Mouse (Mus musculus) G1E (cell line): ENCODE data around the gene Apobec3. TPM values are rescaled to one million over a fixed set of nuclear protein-coding genes. Genes with fewer than 3 reads are reported as not detected.

Experiments used
- ATAC-seq: 2 replicates; pipeline ENCODE4 v1.8.0; 2016; ENCODE audit warnings: mild to moderate bottlenecking; ENCODE audit not compliant: insufficient number of reproducible peaks, poor library complexity, low FRiP score, severe bottlenecking; ENCODE audit errors: extremely low read depth
- DNase-seq: peaks from one replicate; pipeline ENCODE4 v3.0.0; 2012; ENCODE audit warnings: low spot score
- H3K27me3 ChIP-seq: 2 replicates; pipeline ENCODE4 v1.6.1; 2012; ENCODE audit warnings: mild to moderate bottlenecking, low read length, inconsistent platforms; ENCODE audit not compliant: insufficient read depth
- H3K36me3 ChIP-seq: replicated peaks from 2 replicates; pipeline ENCODE3; 2012; ENCODE audit warnings: mild to moderate bottlenecking, inconsistent platforms
- H3K4me1 ChIP-seq: 2 replicates; pipeline ENCODE4 v1.6.1; 2012; ENCODE audit warnings: low read depth, low read length, inconsistent platforms, mixed read lengths; ENCODE audit not compliant: insufficient read depth
- H3K4me3 ChIP-seq: 2 replicates; pipeline ENCODE4 v1.5.1; 2012; ENCODE audit warnings: low read depth, mild to moderate bottlenecking, inconsistent platforms, low read length, moderate library complexity, mixed read lengths
- H3K9me3 ChIP-seq: replicated peaks from 2 replicates; pipeline ENCODE4 v1.6.1; 2012; ENCODE audit warnings: inconsistent platforms
- CTCF ChIP-seq: IDR thresholded peaks from 2 replicates; pipeline ENCODE4 v1.5.1; 2012; ENCODE audit warnings: low read depth, low read length, inconsistent platforms, mixed read lengths
- GATA1 ChIP-seq: IDR thresholded peaks from 2 replicates; pipeline ENCODE4 v1.6.1; 2012; ENCODE audit warnings: borderline replicate concordance, low read length, inconsistent platforms, mixed read lengths
- GATA2 ChIP-seq: IDR thresholded peaks from 2 replicates; pipeline ENCODE4 v1.6.1; 2012; ENCODE audit warnings: low read depth, low read length, inconsistent platforms, borderline replicate concordance
- POLR2AphosphoS5 ChIP-seq: IDR thresholded peaks from 2 replicates; pipeline ENCODE4 v1.6.1; 2012; ENCODE audit warnings: low read depth, low read length, inconsistent platforms; ENCODE audit not compliant: insufficient replicate concordance
- TAL1 ChIP-seq: conservative IDR thresholded peaks from 2 replicates; pipeline ENCODE4 v1.6.1; 2012; ENCODE audit warnings: low read depth, low read length, inconsistent platforms, mixed read lengths
- polyA plus RNA-seq: library from polyadenylated mRNA; stranded (reverse); fragments of >175 nt; gene quantifications from 2 replicates; pipeline ENCODE4 v1.2.3, GENCODE M21; 2012
- total RNA-seq, 2 experiments: library from RNA; stranded (forward) in 1 of 2; stranded (reverse) in 1 of 2; fragments of 200-1000 nt in 1 of 2; fragments of >200 nt in 1 of 2; fragmentation: Nextera tagmentation in 1 of 2; gene quantifications; 2 replicates each; pipeline ENCODE4 v1.2.3; 2014 to 2017

Gene Apobec3
- total RNA-seq (2014; fragmentation: Nextera tagmentation) (33.7 and 97.1 TPM in 2 replicates), total RNA-seq (2017) (27.2 and 39.8 TPM in 2 replicates), polyA plus RNA-seq (1.1 and 2.6 TPM in 2 replicates)

- H3K36me3 ChIP-seq, result peaks cover 4% of the 10 kb centered on the region
- DNase-seq (peak; percentile 39), ATAC-seq (peak; percentile 45; the same call in 1 of the 2 replicates)
- no peaks in the 10 kb centered on the region for H3K9me3 ChIP-seq
- no peaks in the 10 kb centered on the region for H3K27me3 ChIP-seq
- no peak for TF ChIP-seq GATA1
- TF ChIP-seq CTCF, result 0 out of 2 replicates have a peak, but pooled peaks have one; percentile 44
- peak within 1 kb of the TSS; percentile 76 for H3K4me3 ChIP-seq
- peaks cover 41% of the 10 kb centered on the region for H3K4me1 ChIP-seq
These were observed at the start of gene Apobec3 for GRCm38 (mm10) chr15:79891436-79892212. Gene Apobec3 (plus strand): TSS chr15:79891659.

- H3K4me3 ChIP-seq, result no peak overlapping the region
- no peaks in the 10 kb centered on the region for H3K36me3 ChIP-seq
- peaks cover 28% of the 10 kb centered on the region for H3K27me3 ChIP-seq
- TF ChIP-seq CTCF (no peak), TAL1 (no peak), GATA2 (no peak), GATA1 (no peak), POLR2AphosphoS5 (no peak)
- no peaks in the 10 kb centered on the region for H3K9me3 ChIP-seq
- DNase-seq (no peak), ATAC-seq (no peak)
- H3K4me1 ChIP-seq, result no peaks in the 10 kb centered on the region
These were observed 48.5 kb upstream of the Apobec3 start for GRCm38 (mm10) chr15:79842985-79843384.

DNA sequence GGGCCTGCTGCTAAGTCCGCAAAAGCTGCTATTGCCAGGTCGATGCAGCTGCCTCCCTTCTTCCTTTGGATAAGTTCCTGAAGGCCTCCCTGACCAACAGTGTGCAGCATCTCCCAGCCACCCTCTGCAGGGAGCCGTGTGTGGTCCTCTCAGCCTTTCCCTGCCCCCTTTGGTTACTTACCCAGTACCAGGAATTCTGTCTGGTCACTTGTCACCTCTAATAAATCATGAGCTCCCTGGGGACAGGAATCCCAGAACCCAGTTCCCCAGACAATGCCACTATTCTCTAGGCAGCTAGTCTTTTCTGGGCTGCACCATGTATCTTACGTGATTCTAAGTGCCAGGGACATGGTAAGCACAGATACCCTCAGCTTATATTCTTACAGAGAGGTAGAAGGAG, 45.5 kb upstream of the Apobec3 start:
- no peaks in the 10 kb centered on the region for H3K4me1 ChIP-seq
- DNase-seq, result no peak
- peaks cover 27% of the 10 kb centered on the region for H3K27me3 ChIP-seq
- TF ChIP-seq CTCF (no peak), POLR2AphosphoS5 (no peak), GATA1 (no peak), TAL1 (no peak), GATA2 (no peak)
- no peak overlapping the region for H3K4me3 ChIP-seq
- H3K9me3 ChIP-seq, result no peaks in the 10 kb centered on the region
- no peaks in the 10 kb centered on the region for H3K36me3 ChIP-seq
- no peak for ATAC-seq

GRCm38 (mm10) chr15:79847100-79847499, 44.4 kb upstream of the Apobec3 start:
- Histone ChIP-seq H3K4me3 (no peak overlapping the region), H3K27me3 (peaks cover 26% of the 10 kb centered on the region), H3K9me3 (no peaks in the 10 kb centered on the region), H3K36me3 (no peaks in the 10 kb centered on the region), H3K4me1 (no peaks in the 10 kb centered on the region)
- DNase-seq, result no peak
- no peak for ATAC-seq
- TF ChIP-seq GATA1, result no peak
- TF ChIP-seq POLR2AphosphoS5, result no peak
- no peak for TF ChIP-seq GATA2
- TF ChIP-seq CTCF, result no peak
- TF ChIP-seq TAL1, result no peak

DNA sequence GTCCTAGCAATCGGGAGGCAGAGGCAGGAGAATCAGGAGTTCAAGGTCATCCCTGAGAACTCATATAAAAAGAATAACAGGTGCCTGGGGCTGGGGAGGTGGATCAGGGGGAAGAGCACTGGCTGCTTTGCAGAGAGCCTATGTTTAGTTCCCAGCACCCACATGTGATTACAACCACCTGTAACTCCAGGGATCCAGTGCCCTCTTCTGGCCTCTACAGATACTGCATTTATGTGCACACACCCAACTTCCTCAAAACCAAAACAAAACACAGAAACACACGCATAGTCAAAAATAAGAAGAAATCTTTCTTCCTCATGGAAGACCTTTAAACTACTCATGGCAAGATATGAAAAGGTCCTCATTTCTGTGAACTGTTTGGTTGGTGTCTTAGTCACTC, 41.3 kb upstream of the Apobec3 start:
- peaks cover 23% of the 10 kb centered on the region for H3K27me3 ChIP-seq
- DNase-seq (no peak), ATAC-seq (no peak)
- TF ChIP-seq CTCF (no peak), POLR2AphosphoS5 (no peak), TAL1 (no peak), GATA2 (no peak), GATA1 (no peak)
- no peaks in the 10 kb centered on the region for H3K9me3 ChIP-seq
- H3K4me1 ChIP-seq, result no peaks in the 10 kb centered on the region
- H3K36me3 ChIP-seq, result no peaks in the 10 kb centered on the region
- H3K4me3 ChIP-seq, result no peak overlapping the region

DNA sequence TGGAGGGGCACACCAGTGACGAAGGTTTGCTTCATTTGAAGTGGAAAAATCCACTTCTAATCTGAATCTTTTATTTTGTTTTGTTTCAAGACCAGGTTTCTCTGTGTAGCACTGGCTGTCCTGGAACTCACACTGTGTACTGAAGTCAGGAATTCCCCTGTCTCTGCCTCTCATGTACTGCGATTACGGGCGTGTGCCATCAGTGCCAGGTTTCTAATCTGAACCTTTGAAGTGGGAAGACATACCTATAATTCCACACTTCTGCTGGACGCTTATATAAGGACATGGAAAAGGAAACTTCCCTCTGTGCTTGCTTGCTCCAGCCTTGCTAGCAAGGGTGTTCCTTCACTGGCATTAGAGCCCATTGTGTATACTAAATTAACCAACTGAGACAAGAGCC, 32.5 kb upstream of the Apobec3 start:
- ATAC-seq, result no peak

More for the DNA sequence above, 32.5 kb upstream of the Apobec3 start:
- Histone ChIP-seq H3K27me3 (peaks cover 8% of the 10 kb centered on the region), H3K36me3 (no peaks in the 10 kb centered on the region), H3K4me3 (no peak overlapping the region), H3K9me3 (no peaks in the 10 kb centered on the region), H3K4me1 (no peaks in the 10 kb centered on the region)
- no peak for DNase-seq
- TF ChIP-seq GATA2 (no peak), CTCF (no peak), TAL1 (no peak), GATA1 (no peak), POLR2AphosphoS5 (no peak)
